Mouse (Mus musculus) E14TG2a.4 (cell line): ENCODE measurements around the gene Plscr3.

Experiments
- CTCF ChIP-seq: conservative IDR thresholded peaks from 2 replicates; pipeline ENCODE4 v1.5.1; 2014; ENCODE audit warnings: low read length
- NANOG ChIP-seq: IDR thresholded peaks from 2 replicates; pipeline ENCODE4 v1.6.1; 2014; ENCODE audit warnings: borderline replicate concordance, low read length, mixed read lengths
- POU5F1 ChIP-seq: IDR thresholded peaks from 2 replicates; pipeline ENCODE4 v1.6.1; 2014; ENCODE audit warnings: low read length, borderline replicate concordance

DNA sequence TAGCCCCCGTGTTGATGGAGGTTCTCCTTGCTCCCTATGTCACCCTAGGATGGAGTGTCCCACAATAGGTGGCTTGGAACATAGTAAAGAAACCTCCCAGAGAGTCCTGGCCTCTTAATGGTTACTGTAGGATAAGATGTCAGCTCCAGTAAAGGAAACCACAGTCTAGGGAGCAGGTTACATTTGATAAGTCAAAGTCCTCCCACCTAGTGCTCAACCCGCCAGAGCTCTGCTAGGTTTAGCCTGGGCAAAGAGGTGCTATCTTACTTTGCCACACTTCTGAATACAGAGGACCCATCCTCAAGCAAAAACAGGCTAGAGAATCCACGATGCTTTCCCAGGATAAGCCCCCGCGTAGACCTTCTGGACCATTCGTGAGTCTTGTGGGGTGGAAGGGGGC, 32.8 kb downstream of the Plscr3 start:
- TF ChIP-seq CTCF: no peak
- no peak for TF ChIP-seq POU5F1
- no peak for TF ChIP-seq NANOG
